Mouse (Mus musculus) liver, postnatal 0 days (tissue): ENCODE results near the gene Mrps21.

Experiments
- CTCF ChIP-seq: sonication (generic); IDR thresholded peaks from 2 replicates; pipeline ENCODE4 v1.5.1; 2016; ENCODE audit warnings: antibody characterized with exemption, low read depth
- EP300 ChIP-seq: IDR thresholded peaks from 2 replicates; pipeline ENCODE4 v1.6.1; 2016; ENCODE audit warnings: antibody characterized with exemption, low read depth, mild to moderate bottlenecking

- TF ChIP-seq EP300, result no peak
- no peak for TF ChIP-seq CTCF
Measured at GRCm38 (mm10) chr3:95872048-95872447, 729 bp upstream of the Mrps21 start.
